Mouse (Mus musculus) left cerebral cortex, adult 18-20 months (tissue): Measurements from ENCODE around the gene Exoc6b. TPM values are rescaled to one million over a fixed set of nuclear protein-coding genes. Genes with fewer than 3 reads are reported as not detected.

ENCODE experiments used
- DNase-seq, 2 experiments: peaks; one replicate each; pipeline ENCODE4 v3.0.0; 2021 to 2022; ENCODE audit warnings: low spot score in 2 of 2, mixed read lengths in 1 of 2
- total RNA-seq, 2 experiments: library from RNA; stranded (reverse); gene quantifications; 2 replicates each; pipeline ENCODE4 v1.2.3; 2021

Gene Exoc6b
- total RNA-seq, 2 experiments from 2014 or later = 73.7 to 81.5 TPM

DNA sequence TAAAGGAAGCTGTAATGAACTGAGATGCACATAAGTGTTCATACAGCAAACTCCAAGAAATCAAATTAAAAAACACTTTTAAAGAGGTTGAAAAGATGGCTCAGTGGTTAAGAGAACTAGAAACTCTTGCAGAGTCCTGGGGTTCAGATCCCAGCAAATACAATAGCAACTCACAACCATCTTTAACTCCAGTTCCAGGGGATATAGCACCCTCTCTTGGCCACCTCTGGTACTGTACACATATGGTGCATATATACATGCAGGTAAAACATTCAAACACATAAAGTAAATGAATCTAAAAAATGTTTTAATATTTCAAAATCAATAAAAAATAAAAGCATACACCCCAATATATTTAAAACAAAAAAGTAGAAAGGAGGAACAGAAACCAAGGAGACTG, 73.9 kb downstream of the Exoc6b start:
- no peak for DNase-seq

DNA sequence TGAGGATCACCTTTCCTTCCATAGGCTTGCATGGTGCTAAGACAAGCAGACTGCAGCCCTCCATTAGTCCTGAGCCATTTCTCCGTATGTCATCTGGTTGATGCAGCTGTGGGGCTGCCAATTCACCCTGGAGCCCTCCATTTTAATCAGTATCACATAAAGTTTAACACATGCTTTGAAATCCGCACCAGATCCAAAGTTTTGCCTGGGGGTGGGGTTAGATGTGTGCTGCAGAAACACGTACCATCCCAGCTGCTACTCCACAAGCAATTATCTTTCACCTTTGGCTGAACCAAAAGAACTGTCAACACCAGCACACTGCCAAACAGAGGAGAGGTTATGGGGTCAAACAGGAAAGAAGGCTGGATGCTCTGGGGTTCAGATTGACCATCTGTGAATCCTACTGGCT, 92.7 kb downstream of the Exoc6b start:
- DNase-seq = no peak

DNA sequence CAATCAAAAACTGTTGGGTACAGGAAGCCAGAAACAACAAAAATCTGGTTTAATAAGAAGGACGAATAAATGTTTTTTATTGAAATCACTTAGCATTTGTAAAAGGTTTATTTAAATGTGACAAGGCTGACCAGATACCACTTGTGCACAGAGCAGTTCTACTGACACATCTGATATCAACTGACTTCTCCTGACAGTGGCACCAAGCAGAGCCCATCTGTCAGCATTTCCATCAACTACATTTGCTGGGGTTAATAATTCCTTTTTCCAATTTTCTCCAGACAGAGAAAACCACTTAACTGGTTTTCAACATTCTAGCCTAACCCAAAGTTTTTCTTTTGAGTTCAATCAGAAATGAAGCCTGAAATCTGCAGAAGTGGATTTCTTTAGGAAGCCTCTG, 100.8 kb downstream of the Exoc6b start:
- no peak for DNase-seq

DNA sequence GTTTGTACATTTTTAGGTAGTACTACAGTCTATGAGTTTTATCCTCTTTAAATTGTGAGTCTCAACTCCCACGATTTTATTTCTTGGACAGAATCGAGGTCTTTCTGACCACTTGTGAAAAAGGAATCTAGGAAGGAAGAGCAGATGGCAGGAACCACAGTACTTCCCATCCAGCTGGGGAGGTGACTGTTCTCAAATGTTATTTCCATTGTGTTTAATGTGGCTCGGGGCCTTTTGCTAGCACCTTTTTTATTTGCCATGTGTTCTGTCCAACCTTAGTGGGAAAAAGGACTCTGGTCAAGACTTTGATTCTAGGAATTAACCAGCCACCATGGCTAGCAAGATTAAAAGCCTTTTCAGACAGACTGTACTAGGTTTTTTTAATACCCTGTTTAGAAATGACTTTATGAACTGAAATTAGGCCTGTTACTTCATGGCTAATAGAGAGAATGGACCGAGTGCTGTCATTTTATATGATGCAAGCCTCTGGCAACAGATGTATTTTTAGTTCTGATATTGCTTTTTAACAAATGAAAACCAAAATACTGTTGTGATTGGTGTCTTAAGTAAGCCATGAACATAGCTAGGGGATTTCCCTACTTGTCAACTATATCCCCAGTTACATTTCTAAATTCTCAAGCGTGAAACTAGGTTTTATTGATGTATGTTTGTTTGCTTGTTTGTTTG, 104.4 kb downstream of the Exoc6b start:
- no peak for DNase-seq

DNA sequence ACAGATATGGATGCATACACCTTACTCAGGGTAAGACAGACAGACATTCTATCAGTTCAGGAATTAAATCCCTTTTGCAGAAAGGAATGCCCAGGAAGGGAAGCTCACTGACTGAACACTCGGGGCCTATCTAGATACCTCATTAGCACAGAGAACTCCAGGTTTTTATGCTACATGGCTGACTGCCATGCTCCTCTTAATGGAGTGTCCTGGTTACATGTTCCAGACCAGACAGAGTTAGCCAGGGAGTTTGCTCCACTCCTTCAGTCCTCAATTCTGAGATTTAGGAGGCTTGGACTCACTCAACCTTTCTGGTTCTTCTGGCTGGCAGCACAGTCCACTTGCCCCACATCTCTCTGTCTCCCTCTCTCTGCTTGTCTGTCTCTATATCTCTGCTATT, 106.3 kb downstream of the Exoc6b start:
- no peak for DNase-seq

DNA sequence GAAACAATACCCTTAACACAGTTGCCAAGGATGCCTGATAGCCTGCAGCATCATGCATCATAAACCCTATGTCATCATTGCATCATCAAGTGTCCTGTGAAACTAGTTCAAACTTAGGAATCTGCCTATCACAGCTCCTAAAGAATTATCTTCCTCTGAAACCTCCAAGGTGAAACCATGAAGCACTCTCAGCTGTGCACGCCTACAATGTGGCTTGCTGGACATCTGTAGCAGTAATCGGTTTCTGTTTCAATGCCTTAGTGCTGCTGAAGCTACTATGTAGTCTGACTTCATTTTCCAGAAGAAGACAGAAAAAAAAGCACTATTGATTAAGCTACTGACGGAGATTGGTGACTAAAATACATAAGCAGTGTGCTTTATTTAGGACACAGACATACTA, 107.5 kb downstream of the Exoc6b start:
- DNase-seq = no peak

DNA sequence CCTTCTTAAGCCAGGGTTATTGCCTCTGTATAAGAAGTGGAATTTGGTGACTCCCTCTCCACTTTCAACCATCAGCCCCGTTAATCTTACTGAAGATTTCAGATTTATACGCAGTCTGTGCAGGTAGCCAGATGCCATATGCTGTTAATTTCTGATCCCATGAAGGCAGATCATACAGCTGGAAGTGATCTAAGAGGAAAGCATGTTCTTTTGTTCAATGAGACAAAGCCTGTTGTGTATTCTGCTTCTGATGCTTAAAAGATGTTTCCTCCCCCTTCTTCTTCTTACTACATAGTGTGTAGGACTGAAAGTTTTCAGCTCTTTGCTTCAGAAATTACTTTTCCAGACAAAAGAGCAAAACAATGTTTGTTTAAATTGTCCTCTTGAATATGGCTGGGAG, 109.8 kb downstream of the Exoc6b start:
- no peak for DNase-seq

DNA sequence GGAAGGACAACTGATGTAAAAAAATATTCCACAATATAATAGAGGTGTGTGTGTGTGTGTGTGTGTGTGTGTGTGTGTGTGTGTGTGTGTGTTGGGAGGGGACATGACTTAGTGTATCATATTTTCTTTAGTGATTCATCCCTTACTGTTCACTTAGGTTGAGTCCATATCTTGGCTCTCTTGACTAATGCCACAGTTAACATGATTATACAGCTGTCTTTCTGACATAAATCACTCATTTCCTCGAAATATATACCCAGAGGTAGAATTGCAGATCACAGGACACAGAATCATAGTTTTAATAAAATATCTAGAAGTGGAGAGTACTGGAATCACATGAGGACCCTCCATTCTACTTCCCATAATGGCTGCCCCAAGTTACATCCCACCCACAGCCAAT, 117.7 kb downstream of the Exoc6b start:
- DNase-seq = no peak

DNA sequence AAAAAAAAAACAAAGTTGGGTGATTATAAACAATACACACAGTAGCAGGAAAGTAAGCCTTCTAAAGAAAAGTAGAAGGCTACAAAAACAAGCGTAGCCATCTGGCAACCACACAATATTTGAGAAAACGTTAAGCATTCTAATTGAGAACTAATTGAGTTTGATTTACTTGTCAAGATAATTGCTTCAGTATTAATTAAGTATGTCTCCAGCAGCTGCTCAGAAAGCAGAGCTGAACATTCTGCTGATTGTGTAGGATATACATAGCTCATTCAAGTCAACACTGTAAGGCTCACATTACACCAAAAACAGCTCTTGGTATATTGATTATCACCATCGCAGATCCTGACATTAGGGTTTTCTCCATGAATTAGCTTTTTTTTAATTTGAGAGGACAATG, 122.7 kb downstream of the Exoc6b start:
- DNase-seq = no peak

DNA sequence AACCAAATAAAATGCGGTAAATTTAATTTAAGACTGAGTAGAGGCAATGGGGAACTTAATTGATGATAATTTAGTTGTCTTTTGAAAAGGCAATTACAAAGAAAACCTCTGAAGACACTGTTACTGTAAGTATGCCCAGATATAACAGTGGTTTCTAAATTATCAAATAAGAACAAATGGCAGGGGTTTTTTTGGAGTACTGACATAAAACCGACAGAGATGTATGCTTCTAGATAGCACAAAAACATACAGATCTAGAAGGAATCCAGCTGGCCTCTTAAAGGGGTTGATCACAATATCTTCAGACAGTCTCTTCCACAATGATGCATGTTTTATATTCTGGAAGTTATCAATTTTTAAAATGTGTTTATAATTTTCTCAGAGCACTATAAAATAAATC, 123.2 kb downstream of the Exoc6b start:
- DNase-seq = no peak

DNA sequence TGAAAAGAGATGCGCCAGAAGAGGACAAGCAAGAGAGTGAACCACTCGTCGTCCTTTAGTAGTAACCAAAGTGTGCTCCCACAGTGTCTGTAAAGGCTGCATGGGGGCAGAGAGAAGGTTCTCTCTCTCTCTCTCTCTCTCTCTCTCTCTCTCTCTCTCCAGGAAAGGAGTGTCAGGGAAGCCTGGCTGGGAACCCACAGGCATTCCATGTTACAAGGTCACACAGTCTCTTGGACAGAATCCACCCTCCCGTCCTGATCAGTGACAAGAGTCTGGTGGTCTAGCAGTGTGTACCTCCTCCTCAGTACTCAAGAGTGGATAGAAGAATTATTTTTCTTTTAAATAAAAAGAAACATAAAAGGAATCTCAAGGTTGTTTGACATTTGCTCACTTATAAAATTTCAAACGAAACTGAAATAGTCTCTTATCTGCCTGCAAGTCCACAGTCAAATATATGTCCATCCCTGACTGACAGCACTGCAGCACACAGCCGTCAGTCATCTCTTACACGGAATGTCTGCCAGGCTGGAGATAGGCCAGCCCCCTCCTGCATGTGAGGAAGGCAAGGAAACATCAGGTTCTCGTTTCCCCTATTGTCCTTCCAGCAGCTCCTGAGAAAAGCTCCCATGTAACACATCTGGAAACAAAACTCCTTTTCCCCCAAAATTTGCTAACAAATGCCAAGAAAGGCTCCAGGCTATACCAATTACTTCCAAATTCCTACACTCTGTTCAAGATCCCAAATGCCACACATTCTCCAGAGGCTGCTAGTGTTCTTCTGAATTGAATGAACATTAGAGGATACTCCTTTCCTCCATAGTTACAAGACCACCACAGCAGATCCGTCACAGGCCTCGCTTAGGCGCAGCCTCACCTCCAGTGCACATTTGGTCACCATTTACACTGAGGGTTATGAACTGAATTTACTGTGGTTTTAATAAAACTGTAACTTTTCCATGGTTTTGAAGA, 136.1 kb downstream of the Exoc6b start:
- no peak for DNase-seq

DNA sequence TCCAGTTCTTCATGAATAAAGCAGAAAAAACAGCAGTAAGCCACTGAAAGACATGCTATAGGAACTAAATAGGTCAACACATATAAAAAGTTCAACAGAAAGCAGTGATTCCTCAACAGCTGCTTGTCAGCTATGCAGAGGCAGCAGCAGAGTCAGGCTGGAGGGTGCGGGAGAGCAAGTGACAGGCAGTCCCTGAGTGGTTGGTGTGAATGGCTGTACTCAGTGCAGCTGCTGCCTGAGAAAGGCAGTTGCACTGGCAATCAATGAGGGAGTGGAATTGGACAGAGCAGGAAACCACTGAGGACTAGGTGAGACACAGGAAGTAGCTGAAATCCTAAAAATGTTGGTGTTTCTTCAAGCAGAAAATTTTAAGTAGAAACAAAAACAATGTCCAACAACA, 138.3 kb downstream of the Exoc6b start:
- DNase-seq = no peak

DNA sequence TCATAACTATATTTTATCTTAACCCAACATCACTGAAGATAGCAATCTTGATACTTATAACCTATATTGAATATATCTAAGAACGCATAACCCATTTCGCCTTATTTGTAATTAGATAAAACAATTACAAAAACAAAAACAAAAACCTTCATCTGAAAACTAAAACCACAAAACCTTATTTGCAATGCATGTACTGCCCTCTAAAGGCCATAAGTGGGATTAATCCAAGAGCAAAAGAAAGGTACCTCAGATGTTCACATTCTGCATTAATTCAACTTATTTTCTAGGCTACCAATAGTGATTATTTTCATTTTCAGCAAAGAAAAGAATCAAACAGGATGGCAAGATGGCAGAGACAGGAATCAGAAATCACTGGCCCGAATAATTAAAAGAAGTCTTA, 143.2 kb downstream of the Exoc6b start:
- no peak for DNase-seq

DNA sequence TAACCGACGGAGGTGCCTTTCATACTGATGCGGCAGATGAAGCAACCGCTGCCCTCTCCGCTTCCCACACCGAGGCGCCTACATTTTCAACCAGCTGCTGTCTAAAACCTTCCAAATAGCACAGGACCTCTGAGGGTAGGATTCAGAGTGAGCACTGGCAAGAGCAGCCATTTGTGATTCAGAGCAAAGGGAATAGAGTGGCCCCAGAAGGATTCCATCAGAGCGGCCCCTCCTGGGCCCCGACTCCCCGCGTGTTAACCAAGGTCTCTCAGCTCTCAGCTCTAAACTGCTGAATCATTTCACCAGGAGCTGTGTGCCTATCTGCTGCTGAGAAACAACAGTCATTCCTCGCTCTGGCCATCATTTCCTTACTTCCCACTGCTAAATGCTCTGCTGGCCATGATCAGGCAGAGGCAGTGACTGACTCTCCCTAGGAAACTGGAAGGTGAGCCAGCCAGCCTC, 145.5 kb downstream of the Exoc6b start:
- peak; percentile 5 to 23 for DNase-seq

DNA sequence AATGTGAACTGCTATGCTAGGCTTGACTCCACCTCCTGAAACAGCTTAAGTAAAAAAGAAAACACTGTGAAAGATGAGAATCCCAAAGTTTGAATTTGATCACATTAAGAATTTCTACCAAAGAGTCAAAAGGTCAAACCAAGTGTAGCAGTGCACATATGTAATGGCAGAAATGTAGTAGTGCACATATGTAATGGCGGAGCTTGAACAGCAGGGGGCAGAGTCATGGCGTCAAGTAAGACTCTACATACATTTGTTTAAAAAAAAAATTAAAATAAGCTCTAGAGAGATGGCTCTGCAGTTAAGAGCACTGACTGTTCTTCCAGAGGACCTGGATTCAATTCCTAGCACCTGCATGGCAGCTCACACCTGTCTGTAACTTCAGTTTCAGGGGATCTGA, 153.0 kb downstream of the Exoc6b start:
- no peak for DNase-seq

DNA sequence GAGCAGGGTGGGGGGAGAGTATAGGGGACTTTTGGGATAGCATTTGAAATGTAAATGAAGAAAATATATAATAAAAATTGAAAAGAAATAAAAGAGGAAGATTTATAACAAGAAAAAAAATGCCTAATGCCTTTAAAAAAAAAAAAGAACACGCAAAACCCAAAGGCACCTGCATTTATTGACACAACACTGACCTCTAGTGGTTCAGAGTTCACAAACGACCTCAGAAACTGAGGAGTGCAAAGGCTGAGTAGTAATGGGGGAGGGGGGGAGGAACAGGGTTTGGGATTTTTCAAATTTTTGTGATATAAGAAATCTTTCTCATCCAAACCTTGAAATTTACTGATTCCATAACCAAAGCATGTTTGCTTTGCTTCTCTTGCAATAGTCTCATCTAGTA, 156.9 kb downstream of the Exoc6b start:
- no peak for DNase-seq

DNA sequence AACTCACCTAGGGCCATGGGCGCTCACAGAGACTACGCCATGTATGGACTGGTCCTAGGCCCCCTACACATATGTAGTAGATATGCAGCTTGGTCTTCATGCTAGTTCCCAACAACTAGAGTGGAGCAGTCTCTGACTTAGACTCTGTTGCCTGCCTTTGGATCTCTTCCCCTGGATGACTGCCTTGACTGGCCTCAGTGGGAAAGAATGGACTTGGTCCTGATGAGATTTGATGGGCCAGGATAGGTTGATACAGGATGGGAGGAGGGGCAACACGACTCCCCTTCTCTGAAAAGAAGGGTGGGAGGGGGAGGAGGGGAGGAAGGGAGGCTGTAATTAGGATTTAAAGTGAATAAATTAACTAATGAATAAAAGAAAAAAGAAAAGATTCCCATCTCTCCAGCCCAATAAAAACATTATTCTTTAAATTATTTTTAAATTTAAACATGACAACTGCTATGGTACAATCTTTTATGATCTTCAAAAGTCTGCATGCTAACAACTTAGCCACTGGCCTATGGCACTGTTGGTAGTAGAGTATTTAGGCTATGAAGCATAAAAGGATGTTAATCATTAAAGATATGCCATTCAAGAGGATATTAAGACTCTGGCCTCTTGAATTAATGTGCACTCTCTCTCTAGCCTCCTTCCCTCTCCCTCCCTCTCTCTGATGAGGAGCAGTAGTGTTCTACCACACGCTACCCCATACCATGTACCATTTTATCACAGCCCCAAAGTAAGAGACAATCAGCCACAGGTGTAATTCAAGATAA, 170.1 kb downstream of the Exoc6b start:
- DNase-seq = no peak

DNA sequence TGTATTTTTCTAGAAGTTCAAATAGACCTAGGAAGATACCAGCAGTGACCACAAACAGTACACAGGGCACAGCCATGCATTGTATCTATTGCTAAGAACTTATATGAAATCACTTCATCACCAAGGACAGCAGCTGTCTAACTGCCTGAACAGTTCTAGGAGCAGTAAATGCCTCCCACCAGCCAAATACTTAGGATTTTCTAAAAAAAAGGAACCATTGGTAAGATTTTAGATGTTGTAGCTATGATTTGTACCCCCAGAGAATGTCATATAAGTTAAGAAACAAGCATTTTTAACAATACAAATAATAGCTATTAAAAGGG, 175.6 kb downstream of the Exoc6b start:
- DNase-seq = no peak

DNA sequence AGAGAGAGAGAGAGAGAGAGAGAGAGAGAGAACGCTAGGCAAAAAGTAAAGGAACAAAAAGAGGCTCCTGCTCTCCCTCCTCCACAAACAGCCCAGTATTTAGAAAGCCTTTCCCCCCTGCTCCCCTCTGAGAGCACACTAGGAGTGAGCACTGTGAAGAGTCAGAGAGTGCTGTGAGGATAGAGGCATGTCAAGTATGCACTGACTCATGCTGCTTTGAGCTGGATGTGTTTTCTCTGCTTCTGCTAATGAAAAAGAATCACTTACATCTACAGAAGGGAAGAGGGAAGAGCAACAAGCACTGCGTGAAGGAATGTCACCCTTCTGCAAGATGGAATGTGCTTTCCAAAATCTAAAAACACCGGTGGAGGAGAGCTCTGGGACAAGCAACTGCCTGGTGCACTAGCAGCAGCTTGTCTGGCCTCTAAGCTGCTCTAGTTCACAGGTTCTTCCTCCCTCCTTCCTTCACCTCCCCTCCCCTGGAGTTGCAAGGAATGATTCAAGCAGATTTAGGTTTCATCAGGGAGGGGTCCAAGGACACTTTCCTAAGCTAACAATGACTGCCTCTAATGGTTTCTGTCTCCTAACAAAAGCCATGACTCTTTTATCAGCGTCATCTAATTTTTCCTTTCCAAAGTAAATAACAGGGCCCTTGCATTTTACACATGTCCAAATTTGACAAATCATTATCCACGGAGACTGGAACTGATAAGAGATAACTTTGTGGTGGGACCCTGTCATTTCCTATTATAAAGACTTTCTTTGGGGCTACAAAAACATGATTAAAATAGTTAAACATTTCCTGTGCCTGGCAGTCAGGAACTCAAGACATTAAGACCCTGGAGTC, 176.2 kb downstream of the Exoc6b start:
- no peak for DNase-seq

DNA sequence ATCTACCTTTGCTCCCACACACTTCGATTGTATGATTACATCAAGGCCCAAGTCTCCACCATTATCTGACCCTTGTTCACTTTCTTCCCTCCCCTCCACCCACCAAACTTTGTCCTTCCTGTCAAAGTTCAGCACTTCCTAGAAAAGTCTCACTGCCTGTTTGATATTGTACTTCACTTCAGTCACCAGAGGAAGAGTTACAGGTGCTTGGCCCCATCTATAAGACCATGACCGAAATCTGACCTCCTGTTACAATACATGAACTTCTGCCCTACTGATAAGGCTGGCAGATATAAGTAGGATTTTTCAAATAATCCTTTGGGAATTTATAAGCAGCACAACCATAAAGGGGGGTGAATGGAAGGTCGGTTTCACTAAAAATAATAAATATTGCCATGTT, 182.8 kb downstream of the Exoc6b start:
- DNase-seq = no peak

DNA sequence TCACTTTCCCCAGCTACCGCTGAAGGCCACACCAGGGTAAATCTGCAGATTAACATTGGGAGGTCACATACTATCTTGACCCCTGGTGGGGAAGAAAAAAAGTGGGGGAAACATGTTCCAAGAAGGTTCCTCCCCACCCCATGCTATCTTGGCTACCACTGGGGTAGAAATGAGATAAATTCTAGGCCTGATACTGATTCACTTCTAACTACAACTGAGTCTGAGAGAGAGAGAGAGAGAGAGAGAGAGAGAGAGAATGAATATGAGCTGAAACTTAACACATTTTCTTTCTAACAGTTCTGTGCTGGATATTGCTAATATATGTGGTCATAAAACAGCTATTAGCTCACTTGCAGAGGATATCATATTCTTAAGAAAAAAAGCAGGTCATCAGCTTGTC, 184.2 kb downstream of the Exoc6b start:
- DNase-seq = no peak
